Mouse (Mus musculus): Measurements from ENCODE around the gene Barhl1. TPM values are rescaled to one million over a fixed set of nuclear protein-coding genes. Genes with fewer than 3 reads are reported as not detected.

The Barhl1 gene
- polyA plus RNA-seq, 1 experiment from 2014 or later: 0.83 TPM

DNA sequence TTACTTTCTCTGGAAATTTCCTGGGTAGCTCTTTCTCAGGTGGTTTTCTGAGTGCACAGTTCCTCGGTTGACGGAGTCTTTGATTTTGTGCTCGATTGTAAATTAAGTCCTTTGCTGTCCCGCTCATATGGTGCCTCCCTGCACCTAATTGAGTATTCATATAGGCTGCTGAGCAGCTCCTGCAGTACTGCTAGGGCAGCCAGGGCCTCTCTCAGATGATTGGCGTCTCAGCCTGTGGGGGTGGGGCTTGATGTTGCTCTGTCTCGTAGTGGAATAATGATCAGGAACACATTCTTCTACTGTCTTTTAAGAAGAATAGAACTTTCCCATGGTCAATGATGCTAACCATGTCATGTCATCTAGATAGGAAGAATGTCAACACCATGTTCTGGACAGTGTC lies 28.9 kb upstream of the Barhl1 start:
- Histone ChIP-seq H3K9ac (replicated peaks; ENCODE audit: low read length) (no peak overlapping the region), H3K4me3 (ENCODE audit: low read depth, low read length) (no peak overlapping the region), H3K27ac (replicated peaks; ENCODE audit: low read depth, low read length) (no peak overlapping the region), H3K27me3 (ENCODE audit: control insufficient read depth, insufficient read depth, low read length) (no peaks in the 10 kb centered on the region; the same call in 1 of the 2 replicates), H3K4me1 (ENCODE audit: control insufficient read depth, insufficient read depth, low read length) (no peaks in the 10 kb centered on the region), H3K9me3 (replicated peaks; ENCODE audit: control insufficient read depth, low read length) (no peaks in the 10 kb centered on the region), H3K36me3 (replicated peaks; ENCODE audit: control insufficient read depth, insufficient read depth, low read depth, low read length) (no peaks in the 10 kb centered on the region), H3K4me2 (ENCODE audit: low read depth, low read length) (no peak overlapping the region)
- ATAC-seq (replicated peaks; ENCODE audit: insufficient number of reproducible peaks, low FRiP score, low TSS enrichment, low read depth): no peak
- 65% methylated on average over 6 of the region's 6 CpGs for WGBS
- no peak for DNase-seq (ENCODE audit: low spot score)

- no peak overlapping the region for H3K27ac ChIP-seq (replicated peaks; ENCODE audit: low read depth, low read length)
Measured at GRCm38 (mm10) chr2:28943666-28944516, 27.4 kb upstream of the Barhl1 start.

GRCm38 (mm10) chr2:28938997-28939396 lies 22.5 kb upstream of the Barhl1 start:
- no peak overlapping the region for H3K9ac ChIP-seq (replicated peaks; ENCODE audit: low read length)
- no peak overlapping the region for H3K4me3 ChIP-seq (ENCODE audit: low read depth, low read length)
- H3K27me3 ChIP-seq (ENCODE audit: control insufficient read depth, insufficient read depth, low read length): no peaks in the 10 kb centered on the region
- no peaks in the 10 kb centered on the region for H3K4me1 ChIP-seq (ENCODE audit: control insufficient read depth, insufficient read depth, low read length)
- no peak overlapping the region for H3K27ac ChIP-seq (replicated peaks; ENCODE audit: low read depth, low read length)
- no peaks in the 10 kb centered on the region for H3K9me3 ChIP-seq (replicated peaks; ENCODE audit: control insufficient read depth, low read length)
- no peak overlapping the region for H3K4me2 ChIP-seq (ENCODE audit: low read depth, low read length)
- 80% methylated on average over 7 of the region's 7 CpGs for WGBS
- H3K36me3 ChIP-seq (replicated peaks; ENCODE audit: control insufficient read depth, insufficient read depth, low read depth, low read length): no peaks in the 10 kb centered on the region
- ATAC-seq (replicated peaks; ENCODE audit: insufficient number of reproducible peaks, low FRiP score, low TSS enrichment, low read depth) (no peak), DNase-seq (ENCODE audit: low spot score) (no peak)

More at GRCm38 (mm10) chr2:28943666-28944516, 27.4 kb upstream of the Barhl1 start:
- Histone ChIP-seq H3K36me3 (replicated peaks; ENCODE audit: control insufficient read depth, insufficient read depth, low read depth, low read length) (no peaks in the 10 kb centered on the region), H3K4me1 (ENCODE audit: control insufficient read depth, insufficient read depth, low read length) (no peaks in the 10 kb centered on the region), H3K27me3 (ENCODE audit: control insufficient read depth, insufficient read depth, low read length) (no peaks in the 10 kb centered on the region; the same call in 1 of the 2 replicates), H3K9me3 (replicated peaks; ENCODE audit: control insufficient read depth, low read length) (no peaks in the 10 kb centered on the region), H3K4me3 (ENCODE audit: low read depth, low read length) (no peak overlapping the region), H3K4me2 (ENCODE audit: low read depth, low read length) (no peak overlapping the region), H3K9ac (replicated peaks; ENCODE audit: low read length) (no peak overlapping the region)
- DNase-seq (ENCODE audit: low spot score) (peak; percentile 36), ATAC-seq (replicated peaks; ENCODE audit: insufficient number of reproducible peaks, low FRiP score, low TSS enrichment, low read depth) (no peak)
- 49% methylated on average over 30 of the region's 30 CpGs for WGBS

GRCm38 (mm10) chr2:28930571-28930970 lies 14.1 kb upstream of the Barhl1 start:
- no peaks in the 10 kb centered on the region for H3K36me3 ChIP-seq (replicated peaks; ENCODE audit: control insufficient read depth, insufficient read depth, low read depth, low read length)
- ATAC-seq (replicated peaks; ENCODE audit: insufficient number of reproducible peaks, low FRiP score, low TSS enrichment, low read depth): no peak
- no peaks in the 10 kb centered on the region for H3K9me3 ChIP-seq (replicated peaks; ENCODE audit: control insufficient read depth, low read length)
- WGBS: 95% methylated on average over 3 of the region's 3 CpGs
- no peak overlapping the region for H3K27ac ChIP-seq (replicated peaks; ENCODE audit: low read depth, low read length)
- H3K4me1 ChIP-seq (ENCODE audit: control insufficient read depth, insufficient read depth, low read length): no peaks in the 10 kb centered on the region
- H3K27me3 ChIP-seq (ENCODE audit: control insufficient read depth, insufficient read depth, low read length): no peaks in the 10 kb centered on the region; the same call in 1 of the 2 replicates
- no peak overlapping the region for H3K9ac ChIP-seq (replicated peaks; ENCODE audit: low read length)
- H3K4me2 ChIP-seq (ENCODE audit: low read depth, low read length): no peak overlapping the region
- no peak overlapping the region for H3K4me3 ChIP-seq (ENCODE audit: low read depth, low read length)
- DNase-seq (ENCODE audit: low spot score): no peak

GRCm38 (mm10) chr2:28923912-28924311 lies 7.4 kb upstream of the Barhl1 start:
- ATAC-seq (replicated peaks; ENCODE audit: insufficient number of reproducible peaks, low FRiP score, low TSS enrichment, low read depth) (no peak), DNase-seq (ENCODE audit: low spot score) (peak; percentile 76)
- Histone ChIP-seq H3K4me2 (ENCODE audit: low read depth, low read length) (no peak overlapping the region), H3K36me3 (replicated peaks; ENCODE audit: control insufficient read depth, insufficient read depth, low read depth, low read length) (no peaks in the 10 kb centered on the region), H3K9ac (replicated peaks; ENCODE audit: low read length) (no peak overlapping the region), H3K27me3 (ENCODE audit: control insufficient read depth, insufficient read depth, low read length) (peaks cover 20% of the 10 kb centered on the region), H3K4me3 (ENCODE audit: low read depth, low read length) (no peak overlapping the region), H3K4me1 (ENCODE audit: control insufficient read depth, insufficient read depth, low read length) (no peaks in the 10 kb centered on the region), H3K27ac (replicated peaks; ENCODE audit: low read depth, low read length) (no peak overlapping the region), H3K9me3 (replicated peaks; ENCODE audit: control insufficient read depth, low read length) (no peaks in the 10 kb centered on the region)
- 0% methylated on average over 4 of the region's 4 CpGs for WGBS

GRCm38 (mm10) chr2:28919001-28919400 lies 2.5 kb upstream of the Barhl1 start:
- H3K4me3 ChIP-seq (ENCODE audit: low read depth, low read length): no peak overlapping the region
- 3% methylated on average over 4 of the region's 4 CpGs for whole genome bisulfite sequencing
- no peaks in the 10 kb centered on the region for H3K36me3 ChIP-seq (replicated peaks; ENCODE audit: control insufficient read depth, insufficient read depth, low read depth, low read length)
- H3K9ac ChIP-seq (replicated peaks; ENCODE audit: low read length): no peak overlapping the region
- ATAC-seq (replicated peaks; ENCODE audit: insufficient number of reproducible peaks, low FRiP score, low TSS enrichment, low read depth) (no peak), DNase-seq (ENCODE audit: low spot score) (no peak)
- no peaks in the 10 kb centered on the region for H3K4me1 ChIP-seq (ENCODE audit: control insufficient read depth, insufficient read depth, low read length)
- H3K27me3 ChIP-seq (ENCODE audit: control insufficient read depth, insufficient read depth, low read length): peaks cover 64% of the 10 kb centered on the region
- no peaks in the 10 kb centered on the region for H3K9me3 ChIP-seq (replicated peaks; ENCODE audit: control insufficient read depth, low read length)
- no peak overlapping the region for H3K27ac ChIP-seq (replicated peaks; ENCODE audit: low read depth, low read length)
- H3K4me2 ChIP-seq (ENCODE audit: low read depth, low read length): no peak overlapping the region

DNA sequence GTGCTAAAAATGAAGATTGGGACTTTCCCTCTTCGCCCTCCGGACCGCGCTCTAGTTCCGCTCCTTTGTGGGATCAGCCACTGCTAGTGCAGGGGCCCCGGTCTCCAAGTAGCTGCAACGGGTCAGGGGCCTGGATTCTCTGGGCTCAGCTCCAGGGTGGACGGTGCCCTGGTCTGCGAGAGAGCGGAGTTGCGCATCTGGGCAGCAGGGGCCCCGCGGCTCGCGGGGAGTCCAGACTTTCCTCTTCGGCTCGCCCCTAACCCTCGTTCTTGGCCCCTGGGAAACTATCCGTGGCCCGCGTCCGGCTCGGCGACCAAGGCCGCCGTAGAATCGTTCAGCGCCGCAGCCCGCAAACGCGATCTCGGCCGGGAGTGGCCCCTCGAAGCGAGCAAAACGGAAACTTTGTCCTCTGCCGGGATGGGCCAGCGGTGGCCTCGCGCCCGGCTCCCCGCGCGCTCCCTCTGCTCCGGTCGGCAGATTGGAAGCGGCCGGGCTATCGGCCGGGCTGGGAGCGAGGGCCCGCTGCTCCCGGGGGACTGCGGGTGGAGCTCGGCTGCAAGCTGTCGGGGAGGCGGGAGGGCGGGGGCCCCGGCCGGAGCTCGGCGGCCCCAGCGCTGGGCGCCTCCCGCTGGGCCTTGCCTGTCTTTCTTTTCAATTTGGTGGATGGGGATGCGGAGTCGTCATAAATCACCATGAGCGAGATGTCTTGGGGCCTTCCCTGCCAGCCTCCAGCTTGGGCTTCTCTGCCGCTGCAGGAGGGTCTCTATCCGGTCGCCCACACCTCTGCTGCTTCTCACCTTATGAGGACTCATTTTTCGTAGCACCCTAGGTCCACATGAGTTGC lies 1.3 kb upstream of the Barhl1 start:
- under 1% methylated on average over 63 of the region's 73 CpGs for WGBS
- no peaks in the 10 kb centered on the region for H3K36me3 ChIP-seq (replicated peaks; ENCODE audit: control insufficient read depth, insufficient read depth, low read depth, low read length)
- H3K27me3 ChIP-seq (ENCODE audit: control insufficient read depth, insufficient read depth, low read length): peaks cover 72% of the 10 kb centered on the region
- no peaks in the 10 kb centered on the region for H3K4me1 ChIP-seq (ENCODE audit: control insufficient read depth, insufficient read depth, low read length)
- H3K9me3 ChIP-seq (replicated peaks; ENCODE audit: control insufficient read depth, low read length): no peaks in the 10 kb centered on the region
- H3K4me3 ChIP-seq (ENCODE audit: low read depth, low read length): no peak overlapping the region
- H3K9ac ChIP-seq (replicated peaks; ENCODE audit: low read length): no peak overlapping the region
- H3K27ac ChIP-seq (replicated peaks; ENCODE audit: low read depth, low read length): no peak overlapping the region
- H3K4me2 ChIP-seq (ENCODE audit: low read depth, low read length): no peak overlapping the region
- DNase-seq (ENCODE audit: low spot score): no peak
- no peak for ATAC-seq (replicated peaks; ENCODE audit: insufficient number of reproducible peaks, low FRiP score, low TSS enrichment, low read depth)

DNA sequence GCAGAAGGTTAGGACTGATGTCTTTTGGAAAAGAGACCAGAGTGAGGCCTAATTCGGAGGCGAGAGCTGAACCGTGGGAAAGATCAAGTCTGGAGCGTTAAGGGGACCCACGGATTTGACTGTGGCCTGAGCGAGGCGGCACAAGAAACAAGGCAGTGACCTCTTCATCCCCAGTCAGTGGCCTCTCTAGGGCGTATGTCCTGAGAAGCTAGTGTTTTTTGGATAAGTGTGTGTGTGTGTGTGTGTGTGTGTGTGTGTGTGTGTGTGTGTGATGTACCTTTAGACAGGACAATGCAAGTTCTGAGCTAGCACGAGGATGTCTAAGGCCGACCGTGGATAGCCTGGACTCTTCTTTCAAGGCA lies 669 bp upstream of the Barhl1 start:
- H3K27ac ChIP-seq (replicated peaks; ENCODE audit: low read depth, low read length): no peak overlapping the region
- 3% methylated on average over 11 of the region's 11 CpGs for WGBS
- H3K27me3 ChIP-seq (ENCODE audit: control insufficient read depth, insufficient read depth, low read length): peaks cover 78% of the 10 kb centered on the region
- no peaks in the 10 kb centered on the region for H3K36me3 ChIP-seq (replicated peaks; ENCODE audit: control insufficient read depth, insufficient read depth, low read depth, low read length)
- ATAC-seq (replicated peaks; ENCODE audit: insufficient number of reproducible peaks, low FRiP score, low TSS enrichment, low read depth) (no peak), DNase-seq (ENCODE audit: low spot score) (no peak)
- H3K4me3 ChIP-seq (ENCODE audit: low read depth, low read length): no peak overlapping the region
- H3K9ac ChIP-seq (replicated peaks; ENCODE audit: low read length): no peak overlapping the region
- no peaks in the 10 kb centered on the region for H3K4me1 ChIP-seq (ENCODE audit: control insufficient read depth, insufficient read depth, low read length)
- H3K9me3 ChIP-seq (replicated peaks; ENCODE audit: control insufficient read depth, low read length): no peaks in the 10 kb centered on the region
- H3K4me2 ChIP-seq (ENCODE audit: low read depth, low read length): no peak overlapping the region
